Mouse (Mus musculus) thymus, adult 2 months (tissue): ENCODE measurements around the gene Dld.

Source experiments
- CTCF ChIP-seq: fragments of 200-500 bp; IDR thresholded peaks from 2 replicates; pipeline ENCODE4 v1.5.1; 2012; ENCODE audit warnings: mild to moderate bottlenecking, control low read depth, low read length, moderate library complexity, borderline replicate concordance; ENCODE audit not compliant: control insufficient read depth, poor library complexity, insufficient read depth; ENCODE audit errors: extremely low read depth
- POLR2A ChIP-seq: fragments of 200-500 bp; IDR thresholded peaks from 2 replicates; pipeline ENCODE4 v1.6.1; 2012; ENCODE audit warnings: mild to moderate bottlenecking, low read length, control low read depth, moderate library complexity; ENCODE audit not compliant: control insufficient read depth, poor library complexity, insufficient read depth; ENCODE audit errors: extremely low read depth

DNA sequence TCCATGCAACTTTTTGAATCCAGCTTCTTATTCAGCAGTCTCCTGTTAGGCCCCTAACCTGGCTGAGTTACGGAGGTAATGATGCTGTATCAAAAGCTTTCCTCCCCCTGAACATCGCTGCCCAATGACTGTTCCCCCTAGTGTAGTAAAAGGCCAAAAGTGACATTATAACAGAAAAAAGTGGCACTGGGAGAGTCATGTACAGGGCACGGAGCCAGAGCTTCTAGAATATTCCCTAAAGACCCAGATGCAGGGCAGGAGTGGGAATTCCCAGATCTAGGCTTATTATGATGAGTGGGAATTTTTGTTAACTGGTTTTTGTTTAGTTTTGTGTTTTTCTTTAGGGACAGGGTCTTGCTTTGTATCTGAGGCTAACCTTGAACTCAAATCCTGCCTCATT is 52.1 kb downstream of the Dld start:
- TF ChIP-seq CTCF (no peak), POLR2A (no peak)
